Mouse (Mus musculus): ENCODE results near the gene Lgsn.

DNA sequence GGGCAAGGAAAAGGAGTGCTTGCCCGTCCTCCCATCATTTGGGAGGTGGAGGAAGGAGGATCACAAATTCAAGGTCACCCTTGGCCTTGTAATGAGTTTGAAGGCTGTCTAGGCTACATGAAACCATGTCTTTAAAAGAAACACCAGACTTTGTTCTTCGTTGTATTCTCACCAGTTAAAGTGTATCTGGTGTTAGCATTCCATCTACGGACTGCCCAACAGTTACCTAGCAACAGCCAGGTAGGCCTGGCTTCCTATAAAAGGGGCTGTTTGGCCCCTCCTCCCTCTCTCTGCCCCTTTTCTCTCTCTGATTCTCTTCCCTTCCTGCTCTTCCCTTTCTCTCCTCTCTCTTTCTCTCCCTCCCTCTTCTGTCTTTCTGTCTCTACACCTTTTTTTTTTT, 25.7 kb upstream of the Lgsn start:
- TF ChIP-seq CTCF (IDR thresholded peaks at IDR 0.05; ENCODE audit: borderline replicate concordance, insufficient read depth, low read depth, low read length) = no peak
- no peak for TF ChIP-seq POLR2A (IDR thresholded peaks at IDR 0.05; ENCODE audit: borderline replicate concordance, insufficient read depth, low read length)
